Mouse (Mus musculus): ENCODE results near the gene Adamts1. TPM values are rescaled to one million over a fixed set of nuclear protein-coding genes. Genes with fewer than 3 reads are reported as not detected.

The Adamts1 gene
- polyA plus RNA-seq, 1 experiment from 2014 or later = 2.5 TPM

- WGBS (ENCODE audit: missing documents) = 92% methylated on average over 4 of the region's 4 CpGs
- no peaks in the 10 kb centered on the region for H3K79me2 ChIP-seq (ENCODE audit: inconsistent target)
- no peaks in the 10 kb centered on the region for H3K36me3 ChIP-seq (ENCODE audit: inconsistent target)
- no peak overlapping the region for H3K4me3 ChIP-seq (ENCODE audit: inconsistent target)
- H3K27ac ChIP-seq = no peak overlapping the region
Measured at GRCm38 (mm10) chr16:85797161-85797560, 5.8 kb downstream of the Adamts1 start.

GRCm38 (mm10) chr16:85795731-85796130, 7.2 kb downstream of the Adamts1 start:
- H3K4me3 ChIP-seq (ENCODE audit: inconsistent target) = no peak overlapping the region
- no peaks in the 10 kb centered on the region for H3K36me3 ChIP-seq (ENCODE audit: inconsistent target)
- no peak overlapping the region for H3K27ac ChIP-seq
- no peaks in the 10 kb centered on the region for H3K79me2 ChIP-seq (ENCODE audit: inconsistent target)
- WGBS (ENCODE audit: missing documents) = 93% methylated on average over 6 of the region's 7 CpGs

- WGBS (ENCODE audit: missing documents) = 94% methylated on average over 4 of the region's 4 CpGs
- Histone ChIP-seq H3K4me3 (ENCODE audit: inconsistent target) (no peak overlapping the region), H3K36me3 (ENCODE audit: inconsistent target) (no peaks in the 10 kb centered on the region), H3K79me2 (ENCODE audit: inconsistent target) (no peaks in the 10 kb centered on the region), H3K27ac (no peak overlapping the region)
Measured at GRCm38 (mm10) chr16:85793166-85793830, 9.6 kb downstream of the Adamts1 start.

GRCm38 (mm10) chr16:85781076-85781475, 21.8 kb downstream of the Adamts1 start:
- H3K79me2 ChIP-seq (ENCODE audit: inconsistent target) = no peaks in the 10 kb centered on the region
- no peak overlapping the region for H3K4me3 ChIP-seq (ENCODE audit: inconsistent target)
- WGBS (ENCODE audit: missing documents) = 84% methylated on average over 2 of the region's 2 CpGs
- H3K36me3 ChIP-seq (ENCODE audit: inconsistent target) = no peaks in the 10 kb centered on the region
- H3K27ac ChIP-seq = no peak overlapping the region

- no peak overlapping the region for H3K4me3 ChIP-seq (ENCODE audit: inconsistent target)
- H3K27ac ChIP-seq = no peak overlapping the region
- no peaks in the 10 kb centered on the region for H3K36me3 ChIP-seq (ENCODE audit: inconsistent target)
- H3K79me2 ChIP-seq (ENCODE audit: inconsistent target) = no peaks in the 10 kb centered on the region
Measured at GRCm38 (mm10) chr16:85779775-85780174, 23.1 kb downstream of the Adamts1 start.

- WGBS (ENCODE audit: missing documents) = 96% methylated on average over 3 of the region's 3 CpGs
- Histone ChIP-seq H3K27ac (no peak overlapping the region), H3K36me3 (ENCODE audit: inconsistent target) (no peaks in the 10 kb centered on the region), H3K79me2 (ENCODE audit: inconsistent target) (no peaks in the 10 kb centered on the region), H3K4me3 (ENCODE audit: inconsistent target) (no peak overlapping the region)
Measured at GRCm38 (mm10) chr16:85772272-85772671, 30.6 kb downstream of the Adamts1 start.

GRCm38 (mm10) chr16:85767341-85767740, 35.6 kb downstream of the Adamts1 start:
- Histone ChIP-seq H3K4me3 (ENCODE audit: inconsistent target) (no peak overlapping the region), H3K36me3 (ENCODE audit: inconsistent target) (no peaks in the 10 kb centered on the region), H3K79me2 (ENCODE audit: inconsistent target) (no peaks in the 10 kb centered on the region), H3K27ac (no peak overlapping the region)
- WGBS (ENCODE audit: missing documents) = 79% methylated on average over 3 of the region's 4 CpGs

- whole genome bisulfite sequencing (ENCODE audit: missing documents) = 88% methylated on average over 6 of the region's 8 CpGs
Measured at GRCm38 (mm10) chr16:85765697-85766096, 37.2 kb downstream of the Adamts1 start.

GRCm38 (mm10) chr16:85765167-85765566, 37.7 kb downstream of the Adamts1 start:
- no peak overlapping the region for H3K27ac ChIP-seq
- no peaks in the 10 kb centered on the region for H3K79me2 ChIP-seq (ENCODE audit: inconsistent target)
- H3K36me3 ChIP-seq (ENCODE audit: inconsistent target) = no peaks in the 10 kb centered on the region
- no peak overlapping the region for H3K4me3 ChIP-seq (ENCODE audit: inconsistent target)
- 93% methylated on average over 6 of the region's 6 CpGs for WGBS (ENCODE audit: missing documents)

More at GRCm38 (mm10) chr16:85765697-85766096, 37.2 kb downstream of the Adamts1 start:
- no peaks in the 10 kb centered on the region for H3K79me2 ChIP-seq (ENCODE audit: inconsistent target)
- no peak overlapping the region for H3K4me3 ChIP-seq (ENCODE audit: inconsistent target)
- no peaks in the 10 kb centered on the region for H3K36me3 ChIP-seq (ENCODE audit: inconsistent target)
- no peak overlapping the region for H3K27ac ChIP-seq

- Histone ChIP-seq H3K36me3 (ENCODE audit: inconsistent target) (no peaks in the 10 kb centered on the region), H3K4me3 (ENCODE audit: inconsistent target) (no peak overlapping the region), H3K79me2 (ENCODE audit: inconsistent target) (no peaks in the 10 kb centered on the region), H3K27ac (no peak overlapping the region)
- WGBS (ENCODE audit: missing documents) = 57% methylated on average over 7 of the region's 10 CpGs
Measured at GRCm38 (mm10) chr16:85762052-85762665, 40.8 kb downstream of the Adamts1 start.

GRCm38 (mm10) chr16:85760961-85761580, 41.8 kb downstream of the Adamts1 start:
- Histone ChIP-seq H3K79me2 (ENCODE audit: inconsistent target) (no peaks in the 10 kb centered on the region), H3K36me3 (ENCODE audit: inconsistent target) (no peaks in the 10 kb centered on the region), H3K4me3 (ENCODE audit: inconsistent target) (no peak overlapping the region), H3K27ac (no peak overlapping the region)
- 60% methylated on average over 7 of the region's 7 CpGs for WGBS (ENCODE audit: missing documents)

- no peaks in the 10 kb centered on the region for H3K36me3 ChIP-seq (ENCODE audit: inconsistent target)
- H3K79me2 ChIP-seq (ENCODE audit: inconsistent target) = no peaks in the 10 kb centered on the region
- no peak overlapping the region for H3K4me3 ChIP-seq (ENCODE audit: inconsistent target)
- WGBS (ENCODE audit: missing documents) = 73% methylated on average over 14 of the region's 14 CpGs
- H3K27ac ChIP-seq = no peak overlapping the region
Measured at GRCm38 (mm10) chr16:85756101-85756819, 46.7 kb downstream of the Adamts1 start.

- Histone ChIP-seq H3K4me3 (ENCODE audit: inconsistent target) (no peak overlapping the region), H3K27ac (no peak overlapping the region), H3K36me3 (ENCODE audit: inconsistent target) (no peaks in the 10 kb centered on the region), H3K79me2 (ENCODE audit: inconsistent target) (no peaks in the 10 kb centered on the region)
- 93% methylated on average over 6 of the region's 6 CpGs for WGBS (ENCODE audit: missing documents)
Measured at GRCm38 (mm10) chr16:85749335-85749734, 53.6 kb downstream of the Adamts1 start.

- WGBS (ENCODE audit: missing documents) = 85% methylated on average over 16 of the region's 16 CpGs
- Histone ChIP-seq H3K4me3 (ENCODE audit: inconsistent target) (no peak overlapping the region), H3K36me3 (ENCODE audit: inconsistent target) (no peaks in the 10 kb centered on the region), H3K27ac (no peak overlapping the region), H3K79me2 (ENCODE audit: inconsistent target) (no peaks in the 10 kb centered on the region)
Measured at GRCm38 (mm10) chr16:85747589-85748360, 55.1 kb downstream of the Adamts1 start.
